Mouse (Mus musculus) megakaryocyte progenitor cell, adult 5-6 weeks (primary cell): ENCODE data around the gene Pou2f3. TPM values are rescaled to one million over a fixed set of nuclear protein-coding genes. Genes with fewer than 3 reads are reported as not detected.

ENCODE experiments used
- ATAC-seq: replicated peaks from 2 replicates; pipeline ENCODE4 v1.8.0; 2016; ENCODE audit warnings: mild to moderate bottlenecking, moderate TSS enrichment, inconsistent platforms; ENCODE audit not compliant: poor library complexity
- total RNA-seq, 2 experiments: library from RNA; stranded (forward) in 1 of 2; stranded (reverse) in 1 of 2; fragments of 157-497, 149-512 nt in 1 of 2; fragments of 200-1000 nt in 1 of 2; gene quantifications; 2 replicates each; pipeline versions ENCODE4 v1.2.3 to v1.2.4; 2015 to 2017

The Pou2f3 gene
- total RNA-seq, 2 experiments from 2014 or later: not detected

DNA sequence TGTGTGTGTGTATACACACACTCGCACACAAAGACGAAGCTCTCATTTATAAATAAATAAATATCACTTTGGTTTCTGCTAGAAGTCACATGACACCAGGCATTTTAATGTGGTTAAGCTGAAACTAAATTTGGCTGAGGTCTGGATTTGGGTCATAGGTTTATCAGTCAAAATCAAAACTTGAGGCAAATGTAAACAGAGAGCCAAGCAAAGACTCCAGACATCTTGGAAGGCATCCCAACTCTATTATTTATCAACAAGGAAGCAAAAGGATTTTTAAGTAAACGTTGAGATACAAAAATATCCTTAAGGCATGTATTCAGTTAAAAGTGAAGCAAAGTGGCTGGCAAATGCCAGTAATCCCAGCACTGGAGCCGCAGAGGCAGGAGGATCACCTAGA, 95.3 kb downstream of the Pou2f3 start:
- ATAC-seq: no peak

DNA sequence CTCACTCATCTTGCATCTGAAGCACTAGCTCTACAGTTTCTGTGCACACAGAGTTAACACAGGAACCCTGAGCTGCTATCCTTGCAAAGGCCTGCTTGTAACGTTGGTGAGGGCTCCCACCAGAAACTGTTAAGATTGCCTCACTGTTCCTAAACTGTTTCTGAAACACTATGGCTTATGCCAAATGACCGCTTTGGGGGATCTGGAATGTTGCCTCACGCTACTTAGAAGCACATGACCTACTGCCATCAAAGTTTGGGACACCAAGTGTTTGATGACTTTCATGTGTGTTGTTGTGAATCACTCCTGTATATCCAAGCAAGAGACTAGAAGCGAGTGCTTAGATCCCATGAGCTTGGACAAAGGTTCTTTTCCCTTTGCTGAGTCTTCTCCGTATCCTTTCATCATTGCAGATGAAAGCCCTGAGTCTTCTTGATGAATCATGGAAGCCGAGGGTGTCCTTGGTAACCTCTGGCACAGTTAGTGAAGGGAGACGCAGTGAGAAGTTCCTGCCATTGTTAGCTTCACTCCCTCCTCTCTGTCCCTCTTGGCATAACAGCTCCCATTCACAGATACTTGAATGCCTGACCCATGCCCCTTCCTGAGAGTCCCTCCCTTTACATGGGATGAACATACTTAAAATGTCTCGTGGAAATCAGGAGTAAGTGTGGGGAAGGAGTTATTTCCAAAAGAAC, 99.7 kb downstream of the Pou2f3 start:
- ATAC-seq: no peak

- no peak for ATAC-seq
These were observed 101.0 kb downstream of the Pou2f3 start for GRCm38 (mm10) chr9:43109125-43109524.

GRCm38 (mm10) chr9:43108721-43109120, 101.4 kb downstream of the Pou2f3 start:
- ATAC-seq: no peak

DNA sequence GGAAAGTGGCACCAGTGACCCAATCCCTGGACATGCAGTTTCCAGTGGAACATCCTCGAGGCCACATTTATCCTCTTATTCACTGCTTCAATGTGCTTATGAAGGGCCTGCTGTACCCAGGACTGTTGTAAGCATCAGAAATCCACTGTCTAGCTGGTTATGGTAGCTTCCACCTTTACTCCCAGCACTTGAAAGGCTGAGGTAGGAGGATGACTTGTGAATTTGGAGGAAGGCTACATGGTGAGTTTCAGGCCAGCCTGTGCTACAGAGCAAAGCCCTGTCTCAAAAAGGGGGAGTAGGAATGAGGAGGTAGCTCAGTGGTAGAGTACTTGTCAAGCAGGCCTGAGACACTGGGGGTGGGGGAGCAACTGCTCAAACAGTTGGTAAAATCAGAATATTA, 102.1 kb downstream of the Pou2f3 start:
- no peak for ATAC-seq

DNA sequence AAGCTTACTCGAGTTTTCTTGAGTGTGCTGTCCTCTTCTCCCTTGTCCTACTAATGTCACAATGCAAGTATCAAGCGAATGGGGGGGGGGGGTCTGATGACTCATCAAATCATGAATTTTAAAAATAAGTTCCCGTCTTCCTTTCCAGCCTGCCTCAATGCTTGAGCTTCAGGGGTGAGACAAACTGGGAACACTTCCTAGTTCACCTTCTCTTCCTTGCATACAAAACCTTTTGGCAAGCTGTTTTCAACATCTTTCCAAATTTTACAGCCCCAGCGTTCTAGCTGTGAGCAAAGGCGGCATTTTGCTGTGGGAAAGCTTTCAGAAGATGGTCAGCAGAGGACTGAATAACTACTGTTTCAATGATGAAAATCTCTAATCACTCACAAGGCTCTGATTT, 102.6 kb downstream of the Pou2f3 start:
- no peak for ATAC-seq

DNA sequence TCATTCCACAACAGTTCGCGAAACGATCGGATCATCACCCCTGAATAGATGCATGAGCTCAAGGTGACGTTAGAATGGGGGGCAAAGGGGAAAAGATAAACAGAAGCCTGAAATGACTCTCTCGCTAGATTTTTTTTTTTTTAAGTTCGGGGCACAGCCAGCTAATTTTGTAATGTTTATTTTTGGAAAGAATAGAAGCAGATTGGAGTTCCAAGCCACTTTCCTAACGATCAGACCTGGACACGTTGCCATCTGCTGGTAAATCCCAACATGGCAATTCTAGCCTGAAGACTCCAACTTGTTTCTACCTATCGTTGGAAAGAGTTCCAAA, 103.0 kb downstream of the Pou2f3 start, which contains the start of gene Arhgef12:
Arhgef12 (minus strand) TSS at position 53 of the 331 bp plus-strand sequence.
- no peak for ATAC-seq

DNA sequence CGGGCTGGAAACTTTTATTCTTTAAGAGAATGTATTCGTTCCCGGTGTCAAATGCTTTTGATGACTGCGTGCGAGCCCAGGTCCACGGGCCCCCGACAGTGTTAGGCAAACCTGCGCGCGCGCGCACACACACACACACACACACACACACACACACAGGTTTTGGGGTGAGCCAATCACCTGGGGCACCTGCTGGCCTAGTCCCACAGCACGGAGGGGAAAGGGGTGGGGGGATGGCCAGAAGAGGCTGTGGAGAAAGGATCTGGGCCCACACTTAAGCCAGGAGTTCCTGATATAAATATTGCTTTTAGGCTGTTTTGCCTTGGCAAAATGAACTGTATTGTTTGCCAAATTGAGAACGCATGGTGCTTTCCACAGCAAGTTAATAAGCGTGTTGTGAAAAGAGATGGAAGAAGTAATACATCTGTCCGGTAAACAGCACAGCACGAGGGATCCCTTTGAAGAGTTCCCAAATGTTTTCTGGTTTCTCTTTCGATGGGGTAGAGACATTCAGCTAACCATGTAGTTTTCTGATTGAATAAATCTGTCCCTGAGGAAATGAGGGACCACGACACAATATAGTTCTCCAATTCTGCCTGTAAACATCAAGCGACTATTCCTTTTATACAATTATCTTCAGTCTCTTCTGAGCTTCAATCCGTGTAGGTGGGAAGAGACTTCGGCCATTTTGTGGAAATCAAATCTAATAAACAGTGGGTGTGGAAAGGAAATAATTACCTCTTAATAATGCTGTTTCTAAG, 103.6 kb downstream of the Pou2f3 start:
- no peak for ATAC-seq

DNA sequence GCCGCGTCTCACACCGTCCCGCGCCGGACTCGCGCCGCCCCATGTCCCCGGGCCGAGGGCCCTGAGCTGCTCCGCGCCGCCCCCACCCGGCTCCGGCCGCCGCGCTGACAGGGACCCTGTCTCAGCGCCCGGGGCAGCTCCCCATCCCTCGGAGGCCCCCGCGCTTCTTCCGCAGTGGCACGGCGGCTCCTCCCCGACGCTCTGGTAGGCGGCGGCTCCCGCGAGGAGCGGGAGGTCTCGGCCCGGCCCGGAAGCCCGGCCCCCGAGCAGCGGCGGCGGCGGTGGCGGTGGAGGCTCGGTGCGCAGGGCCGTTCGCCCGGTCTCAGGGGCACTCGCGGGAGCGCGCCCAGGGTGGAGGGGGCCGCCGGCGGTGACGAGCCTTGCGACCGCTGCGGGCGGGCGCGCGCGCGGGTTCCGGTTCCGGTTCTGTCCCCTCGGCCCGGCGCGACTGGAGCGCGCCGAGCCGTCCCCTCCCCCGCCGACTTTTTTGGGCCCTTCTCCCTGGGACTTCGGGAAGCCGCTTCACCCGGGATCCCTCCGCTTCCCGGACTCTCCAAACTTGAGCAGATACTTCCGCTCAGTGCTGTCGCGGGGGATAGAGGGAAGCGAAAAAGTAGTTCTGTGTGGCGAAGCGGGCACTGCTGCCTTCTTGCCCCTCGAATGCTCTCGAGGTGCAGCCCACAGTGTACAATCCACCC, 104.4 kb downstream of the Pou2f3 start:
- peak; percentile 32 for ATAC-seq

DNA sequence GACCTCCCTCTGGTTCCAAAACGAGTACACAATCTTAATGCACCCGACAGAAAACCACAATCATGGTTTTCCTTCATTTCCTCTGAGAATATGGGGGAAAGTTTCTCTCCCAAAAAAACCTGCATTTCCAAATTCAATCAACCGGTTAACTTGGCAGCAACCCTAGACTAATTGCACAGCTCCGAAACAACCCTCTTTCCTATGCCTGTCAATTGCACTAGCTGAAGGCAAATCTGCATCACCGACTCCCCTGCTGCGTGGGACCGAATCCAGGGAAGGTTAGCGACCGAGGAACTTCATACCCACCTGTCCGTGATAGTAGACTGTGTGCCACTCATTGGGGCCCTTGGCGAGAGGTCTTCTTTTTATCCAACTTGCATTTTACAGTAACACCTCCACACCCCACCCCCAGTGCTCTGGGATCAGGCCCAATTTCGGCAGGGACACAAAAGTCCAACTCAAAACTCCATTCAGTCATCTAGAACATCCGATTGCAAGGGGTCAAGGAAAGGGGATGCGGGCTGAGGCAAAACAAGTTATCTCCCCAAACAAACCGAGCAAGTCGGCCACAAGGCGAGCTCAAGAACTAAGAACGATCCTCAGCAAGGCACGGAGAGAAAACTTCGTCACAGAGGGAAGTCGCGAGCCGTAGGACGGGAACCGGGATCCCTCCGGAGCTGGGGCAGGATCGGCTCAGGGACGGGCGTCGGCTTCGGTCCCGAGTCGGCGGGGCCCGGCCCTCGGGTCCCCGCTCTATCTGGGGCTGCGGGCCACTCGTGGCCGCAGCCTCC, 105.1 kb downstream of the Pou2f3 start:
- no peak; the same call in 1 of the 2 replicates for ATAC-seq

- no peak for ATAC-seq
These were observed 105.7 kb downstream of the Pou2f3 start for GRCm38 (mm10) chr9:43104526-43104872.

DNA sequence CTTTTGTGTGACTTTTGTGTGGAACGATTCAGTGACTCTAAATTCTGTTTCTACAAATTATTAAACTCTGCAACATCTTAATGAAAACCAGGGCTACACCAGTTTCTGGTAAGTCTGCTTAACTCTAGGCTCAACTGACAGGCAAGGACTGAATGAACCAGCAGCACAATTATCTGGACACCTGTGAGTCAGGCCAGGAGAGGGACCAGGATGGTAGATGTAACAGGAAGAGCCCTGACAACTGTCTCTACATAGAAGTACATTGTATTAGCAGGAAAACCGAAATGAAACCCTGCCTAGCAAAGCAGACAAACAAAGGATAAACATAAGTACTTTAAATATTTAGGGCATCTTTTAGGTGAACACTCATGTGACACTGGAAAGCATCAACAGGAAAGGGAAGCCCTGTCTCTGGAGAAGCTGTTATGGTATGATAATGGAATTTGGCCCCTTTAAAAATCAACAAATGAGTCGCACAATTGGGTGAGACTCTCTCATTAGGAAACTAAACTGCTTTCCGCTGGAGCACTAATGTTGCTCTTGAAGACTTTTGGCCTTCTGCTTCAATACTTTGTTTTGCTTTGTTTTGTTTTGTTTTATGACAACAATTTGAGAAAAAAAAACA, 106.4 kb downstream of the Pou2f3 start:
- no peak for ATAC-seq

DNA sequence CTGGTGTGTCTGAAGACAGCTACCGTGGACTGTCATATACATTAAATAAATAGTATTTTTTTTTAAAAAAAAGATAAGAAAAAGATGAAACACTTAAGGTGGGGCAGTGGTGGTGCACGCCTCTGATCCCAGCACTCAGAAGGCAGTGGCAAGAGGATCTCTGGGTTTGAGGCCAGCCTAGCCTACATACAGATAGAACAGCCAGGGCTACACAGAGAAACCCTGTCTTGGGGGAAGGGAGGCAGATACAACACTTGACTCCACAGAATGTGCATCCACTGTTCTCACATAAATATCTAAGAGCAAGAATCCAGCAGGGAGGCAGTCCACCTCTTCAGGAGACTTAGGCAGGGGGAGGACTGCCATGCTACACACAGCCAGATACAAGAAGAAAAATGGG, 107.2 kb downstream of the Pou2f3 start:
- ATAC-seq: no peak

GRCm38 (mm10) chr9:43101936-43102595, 108.1 kb downstream of the Pou2f3 start:
- peak; percentile 87 for ATAC-seq

DNA sequence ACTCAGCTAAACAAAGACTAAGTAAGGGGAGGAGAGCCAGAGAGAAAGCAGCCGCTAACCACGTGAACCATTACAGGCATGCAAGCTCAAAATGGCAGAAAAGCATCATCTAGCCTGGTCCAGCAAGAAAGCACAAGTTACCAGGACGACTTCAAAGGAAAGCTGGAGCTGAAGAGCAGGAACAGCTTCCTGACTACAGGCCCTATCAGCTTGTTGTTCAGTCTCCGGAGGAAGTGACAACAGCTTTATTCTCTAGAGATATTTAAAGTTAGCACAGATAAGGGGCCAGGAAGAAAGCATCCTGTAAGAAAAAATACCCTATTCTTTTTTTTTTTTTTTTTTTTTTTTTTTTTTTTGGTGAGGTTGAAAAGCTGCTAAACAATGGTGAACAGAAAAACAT, 111.2 kb downstream of the Pou2f3 start:
- ATAC-seq: no peak

DNA sequence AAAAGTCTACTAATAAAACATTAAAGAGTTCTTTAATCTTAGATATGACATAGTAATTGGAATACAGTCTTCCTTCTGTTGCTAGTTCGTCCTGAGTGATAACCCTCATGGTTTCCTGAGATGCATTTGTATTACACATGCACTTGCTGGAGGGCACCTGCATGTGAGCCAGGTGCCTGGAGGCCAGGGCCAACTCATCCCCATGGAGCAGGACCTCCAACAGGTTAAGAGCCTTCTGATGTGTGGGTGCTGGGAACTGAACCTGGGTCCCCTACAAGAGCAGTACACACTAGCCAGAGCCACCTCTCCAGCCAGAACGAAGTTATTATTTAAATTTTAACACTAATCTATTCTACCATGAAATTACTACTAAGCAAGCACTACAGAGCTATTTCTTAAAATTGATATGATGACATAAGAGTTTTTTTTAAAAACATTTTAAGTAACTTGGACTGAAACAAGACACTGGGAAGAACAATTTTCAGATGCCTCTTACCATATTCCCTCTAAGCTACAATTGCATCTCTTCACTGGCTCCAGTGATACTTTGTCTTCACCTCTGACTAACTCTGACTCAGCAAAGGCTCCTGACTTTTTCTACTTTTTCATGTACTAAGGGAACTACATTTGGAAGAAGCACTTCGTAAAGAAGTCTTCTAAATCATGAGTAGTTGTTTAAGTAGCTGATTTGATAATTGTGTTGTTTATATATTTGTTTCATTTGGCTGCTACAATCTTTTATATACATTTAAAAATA, 112.2 kb downstream of the Pou2f3 start:
- no peak for ATAC-seq

DNA sequence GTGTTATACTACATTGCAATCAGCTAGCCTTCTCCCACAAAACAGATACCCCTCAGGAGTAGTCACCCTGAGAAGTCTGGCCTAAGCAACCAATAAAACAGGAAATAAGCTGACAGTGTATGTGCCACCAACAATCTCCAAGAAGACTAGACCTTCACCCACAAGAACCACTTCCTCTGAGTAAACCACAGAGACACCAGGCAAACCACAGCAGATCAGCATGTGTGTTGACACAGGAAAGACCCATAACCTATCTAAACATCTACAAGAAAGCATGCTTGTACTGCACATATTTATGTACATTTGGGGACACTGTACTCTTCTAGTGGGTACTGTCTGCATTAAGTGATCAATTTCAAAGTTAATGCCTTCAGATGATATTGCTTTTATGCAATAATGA, 113.8 kb downstream of the Pou2f3 start:
- peak; percentile 95 for ATAC-seq

DNA sequence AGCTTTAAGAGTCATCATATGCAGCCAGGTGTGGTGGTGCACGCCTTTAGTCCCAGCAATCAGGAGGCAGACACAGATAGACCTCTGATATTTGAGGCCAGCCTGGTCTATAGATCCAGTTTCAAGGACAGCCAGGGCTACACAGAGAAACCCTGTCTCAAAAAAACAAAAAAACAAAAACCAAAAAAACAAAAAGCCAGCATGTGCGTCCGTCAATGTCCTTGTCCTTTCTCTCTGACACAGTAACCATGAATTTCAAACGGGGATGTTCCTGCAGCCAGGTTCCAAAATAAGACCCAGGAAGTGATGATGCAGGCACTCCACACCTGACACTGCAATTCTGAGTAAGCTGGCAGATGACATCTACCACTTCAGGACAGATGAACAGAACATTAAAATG, 115.3 kb downstream of the Pou2f3 start:
- ATAC-seq: no peak

DNA sequence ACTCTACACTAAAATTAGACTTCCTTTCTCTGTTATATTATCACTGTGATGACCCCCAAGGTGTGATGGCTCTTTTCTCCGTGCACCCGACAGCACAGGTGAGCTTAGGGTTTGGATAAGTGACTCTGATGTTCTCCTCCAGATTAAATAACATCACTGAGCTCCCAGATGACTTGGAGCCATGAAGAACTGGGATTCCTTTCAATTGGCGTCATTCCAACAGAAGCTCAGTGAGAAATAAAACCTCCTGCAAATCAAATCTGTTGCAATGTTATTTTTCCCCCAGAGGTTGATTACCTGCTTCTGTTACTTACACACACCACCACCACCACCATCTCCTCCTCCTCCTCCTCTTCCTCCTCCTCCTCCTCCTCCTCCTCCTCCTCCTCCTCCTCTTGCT, 116.4 kb downstream of the Pou2f3 start:
- no peak for ATAC-seq
